Mouse (Mus musculus): ENCODE measurements at regions not wholly inside any gene's neighbourhood (a gene's known extent, or its start where the extent isn't known, plus 50 kb on each side); places are given as distances from the start of the nearest gene placed in this dataset.

DNA sequence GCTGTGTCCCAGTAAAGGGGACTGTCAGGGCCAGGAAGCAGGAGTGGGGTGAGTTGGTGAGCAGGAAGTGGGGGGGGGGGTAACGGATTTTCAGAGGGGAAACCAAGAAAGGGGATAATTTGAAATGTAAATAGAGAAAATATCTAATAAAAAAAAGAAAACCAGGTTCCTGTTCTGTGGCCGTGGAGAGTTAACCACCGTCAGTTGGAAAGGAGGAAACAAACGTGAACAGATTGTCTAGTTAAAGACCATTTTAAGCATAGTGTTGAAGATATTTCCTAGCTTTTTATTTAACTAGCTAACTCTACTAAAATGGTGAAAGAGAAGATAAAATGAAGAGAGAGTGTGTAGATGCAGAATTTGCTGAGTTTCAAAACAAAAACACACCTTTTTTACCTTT lies 254.7 kb downstream of the Gpd2 start:
- TF ChIP-seq POLR2A (IDR thresholded peaks at IDR 0.05; ENCODE audit: borderline replicate concordance, control insufficient read depth, low read depth, low read length) (no peak), CTCF (IDR thresholded peaks at IDR 0.05; ENCODE audit: control insufficient read depth, insufficient read depth, low read length) (no peak)
